Mouse (Mus musculus) spleen, embryonic (tissue): ENCODE data around the gene Grid2.

Source experiments
- CTCF ChIA-PET: fragments of 350-600 bp; sonication (Branson Sonifier 250); formaldehyde crosslinking; loops from one replicate; lab custom pipeline; 2022; lab: Charles Lee

Gene Grid2

DNA sequence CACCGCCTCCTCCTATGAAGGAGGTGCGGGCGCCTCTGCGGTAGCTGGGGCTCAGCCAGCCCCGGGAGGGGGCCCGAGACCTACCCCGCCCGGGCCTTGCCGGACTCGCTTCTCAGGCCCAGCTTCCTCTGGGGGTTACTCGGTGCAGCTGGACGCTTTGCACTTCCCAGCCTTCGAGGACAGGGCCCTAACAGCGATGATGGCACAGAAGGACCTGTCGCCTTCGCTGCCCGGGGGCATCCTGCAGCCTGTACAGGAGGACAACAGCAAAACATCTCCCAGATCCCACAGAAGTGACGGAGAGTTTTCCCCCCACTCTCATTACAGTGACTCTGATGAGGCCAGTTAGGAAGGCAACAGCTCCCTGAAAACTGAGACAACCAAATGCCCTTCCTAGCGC is 1474.4 kb downstream of the Grid2 start:
- CTCF ChIA-PET, result no interaction called here

DNA sequence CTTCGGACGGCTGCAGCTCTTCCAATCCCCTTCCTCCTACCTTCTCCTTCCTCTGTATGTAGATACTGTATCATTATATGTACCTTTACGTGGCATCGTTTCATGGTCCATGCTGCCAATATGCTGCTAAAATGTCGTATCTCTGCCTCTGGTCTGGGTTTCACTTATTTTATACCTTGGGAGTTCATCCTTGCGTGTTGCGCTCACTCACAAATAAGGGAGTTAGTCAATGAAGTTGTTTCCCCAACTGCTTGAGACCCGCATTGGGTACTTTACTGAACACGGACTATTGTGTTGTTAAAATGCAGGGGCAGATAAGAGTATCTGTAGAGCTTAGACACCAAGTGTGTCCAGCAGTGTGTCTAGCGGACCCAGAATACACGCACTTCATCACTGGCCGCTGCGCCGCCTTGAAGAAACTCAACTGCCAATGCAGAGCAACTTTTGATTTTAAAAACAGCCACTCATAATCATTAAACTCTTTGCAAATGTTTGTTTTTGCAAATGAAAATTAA is 1474.9 kb downstream of the Grid2 start:
- CTCF ChIA-PET, result no interaction called here

DNA sequence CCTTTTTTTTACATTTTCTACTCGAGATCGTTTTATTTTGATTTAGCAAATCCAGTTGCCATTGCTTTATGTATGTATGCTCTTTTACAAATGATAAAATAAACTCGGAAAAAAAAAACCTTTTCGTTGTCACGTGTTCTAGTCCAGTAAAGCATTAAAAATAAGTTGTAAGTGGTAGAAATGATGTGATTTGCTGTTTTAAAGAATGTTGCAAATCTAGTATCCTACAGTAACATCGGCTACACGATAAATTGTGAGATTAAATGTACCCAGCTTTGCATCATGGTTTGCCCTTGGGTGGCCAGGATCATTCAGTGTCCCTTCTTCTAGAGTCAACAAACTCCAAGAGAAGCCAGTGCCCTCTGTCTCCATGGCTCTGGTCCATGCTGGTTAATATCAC is 1475.5 kb downstream of the Grid2 start:
- CTCF ChIA-PET, result no interaction called here

DNA sequence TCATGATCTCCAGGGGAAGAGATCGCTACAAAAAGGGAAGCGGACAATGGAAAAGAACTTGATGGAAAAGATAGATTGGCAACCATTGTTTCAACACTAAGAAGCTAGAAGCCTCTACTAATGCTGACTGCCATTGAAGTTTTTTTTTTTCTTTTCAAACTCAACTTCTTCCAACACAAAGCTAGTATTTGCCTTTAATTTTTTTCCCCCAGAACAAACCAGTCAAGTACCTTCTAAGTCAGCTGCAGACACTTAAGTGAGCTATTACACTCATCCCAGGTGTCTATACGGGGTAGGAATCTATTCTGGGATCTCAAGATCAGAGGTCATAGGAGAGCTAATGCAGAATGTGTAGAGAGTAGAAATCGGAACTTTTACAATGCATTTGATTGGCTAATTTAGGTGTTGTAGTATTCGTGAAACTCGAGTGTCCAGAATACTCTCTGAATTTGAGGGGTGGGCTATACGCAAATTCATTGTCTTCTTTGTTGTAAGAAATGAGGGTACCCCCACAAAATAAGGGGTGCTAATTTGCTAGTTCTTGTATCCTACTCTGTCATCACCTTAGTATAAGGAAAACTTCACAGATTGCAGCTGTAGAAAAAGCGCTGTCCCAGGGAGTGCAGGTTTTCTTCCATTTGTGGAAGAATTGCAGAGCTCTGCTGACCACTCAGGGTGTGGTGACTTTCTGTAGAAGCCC is 1476.1 kb downstream of the Grid2 start:
- CTCF ChIA-PET, result no interaction called here

DNA sequence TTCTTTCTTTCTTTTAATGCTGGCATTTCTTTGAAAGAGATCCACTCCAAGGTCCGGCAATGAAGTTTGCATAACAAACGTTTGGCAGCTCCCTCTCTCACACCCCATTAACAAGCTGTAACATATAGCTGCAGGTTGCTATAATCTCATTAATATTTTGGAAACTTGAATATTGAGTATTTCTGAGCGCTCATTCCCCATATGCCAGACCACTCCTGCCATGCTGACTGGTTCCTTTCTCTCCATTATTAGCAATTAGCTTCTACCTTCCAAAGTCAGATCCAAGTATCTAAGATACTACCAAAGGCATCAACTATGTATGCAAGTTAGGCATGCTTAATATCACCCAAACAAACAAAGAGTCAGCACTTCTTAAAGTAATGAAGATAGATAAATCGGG is 1477.6 kb downstream of the Grid2 start:
- CTCF ChIA-PET, result no interaction called here

DNA sequence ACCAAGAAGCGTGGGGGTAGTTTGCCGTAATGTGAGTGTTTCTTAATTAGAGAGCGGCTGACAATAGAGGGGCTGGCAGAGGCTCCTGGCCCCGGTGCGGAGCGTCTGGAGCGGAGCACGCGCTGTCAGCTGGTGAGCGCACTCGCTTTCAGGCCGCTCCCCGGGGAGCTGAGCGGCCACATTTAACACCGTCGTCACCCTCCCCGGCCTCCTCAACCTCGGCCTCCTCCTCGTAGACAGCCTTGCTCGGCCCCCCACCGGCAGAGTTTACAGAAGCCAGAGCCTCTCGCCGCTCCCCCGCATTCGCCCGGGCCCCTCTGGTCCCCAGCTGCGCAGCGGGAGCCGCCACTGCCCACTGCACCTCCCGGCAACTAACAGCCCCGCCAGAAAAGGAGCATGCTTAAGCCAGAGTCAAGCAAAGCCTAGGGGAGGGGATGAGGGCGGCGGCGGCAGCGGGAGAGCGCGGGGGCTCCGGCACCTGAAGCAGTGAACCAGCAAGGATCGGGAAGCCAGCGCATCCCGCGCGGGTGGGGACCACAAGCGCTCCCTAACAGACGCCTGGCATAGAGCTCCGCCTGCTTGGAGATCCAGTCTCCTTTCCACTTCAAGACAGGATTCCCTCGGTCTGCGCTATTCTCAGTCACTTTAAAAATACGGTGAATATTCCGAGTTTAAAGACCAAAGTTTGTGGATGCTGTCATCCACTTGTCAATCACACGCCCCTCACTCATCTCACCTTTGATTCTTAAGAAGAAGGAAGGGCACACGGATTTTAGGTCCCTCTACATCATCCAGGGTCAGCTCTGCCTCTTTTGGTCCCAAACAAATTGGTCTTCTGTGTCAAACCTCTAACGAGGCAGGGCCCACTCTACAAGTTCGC is 1479.0 kb downstream of the Grid2 start:
- CTCF ChIA-PET, result no interaction called here

DNA sequence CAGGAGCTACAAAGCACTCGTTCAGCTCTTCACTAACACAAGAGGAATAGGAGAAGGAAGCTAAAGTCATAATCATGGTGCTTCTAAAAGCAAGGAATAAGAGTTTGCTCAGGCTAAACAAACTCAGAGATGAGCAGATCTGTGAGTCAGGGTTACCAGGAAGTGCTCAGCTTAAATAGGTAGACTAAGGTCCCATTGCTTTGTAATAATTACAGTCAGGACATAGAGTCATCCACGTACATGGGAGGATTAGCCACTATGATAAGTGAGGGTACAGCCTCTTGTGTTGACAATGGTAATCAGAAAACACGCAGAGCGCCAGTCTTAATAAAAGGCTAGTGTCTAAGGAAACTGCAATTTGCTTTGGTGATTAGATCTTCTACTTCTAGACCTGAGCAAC is 1480.6 kb downstream of the Grid2 start:
- CTCF ChIA-PET, result no interaction called here

DNA sequence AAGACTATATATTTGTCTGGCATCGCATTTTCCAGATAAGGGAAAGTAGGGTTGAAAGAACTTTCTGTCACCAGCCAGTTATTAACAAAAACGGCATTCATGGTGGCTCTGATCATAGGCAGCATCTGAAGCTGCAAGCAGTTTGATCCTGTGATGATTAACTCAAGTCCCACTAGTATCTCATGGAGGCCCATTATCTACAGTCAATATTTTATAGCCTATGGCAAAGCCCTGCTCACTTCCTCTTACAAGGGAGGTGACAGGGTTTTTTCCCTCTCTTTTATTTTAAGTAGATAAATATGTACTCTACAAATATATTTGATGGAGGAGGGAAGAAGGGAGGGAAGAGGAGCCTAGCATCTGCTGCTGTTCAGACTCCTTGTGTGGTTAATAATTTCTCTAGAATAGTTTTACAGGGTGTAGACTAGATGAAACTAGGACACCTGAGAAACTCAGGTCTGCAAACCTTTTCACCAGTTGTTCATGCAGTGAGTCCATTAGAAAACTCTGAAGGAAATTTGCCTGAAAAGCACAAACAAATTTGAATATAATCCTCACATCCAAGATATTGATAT is 1487.3 kb downstream of the Grid2 start:
- CTCF ChIA-PET, result no interaction called here
